8 mouse cellular contexts compared by ENCODE assay signal in genomic region chr10:127514764-127515163, GRCm38 (mm10). TPM values are rescaled to one million over a fixed set of nuclear protein-coding genes. Genes with fewer than 3 reads are reported as not detected.
DNase-seq lines count a peak whose midpoint lies in the region; ATAC-seq and TF ChIP-seq lines count a peak whose summit lies in the region.

Gene Ndufa4l2 (plus strand): TSS chr10:127514967.

- in situ Hi-C loops in ES-E14 (cut with MboI; ENCODE audit: low sequenced_read_pairs in 2 of 2, unreplicated experiment in 2 of 2) = no loop called here

- no peaks in the 10 kb centered on the region for H3K27me3 ChIP-seq in heart, adult 2 months (ENCODE audit: control insufficient read depth, insufficient read depth, low read length)
- H3K27me3 ChIP-seq in midbrain, postnatal 0 days (ENCODE audit: insufficient read depth, low read length) = no peaks in the 10 kb centered on the region

- TF ChIP-seq EP300 in heart, adult 2 months (IDR thresholded peaks at IDR 0.05; ENCODE audit: insufficient read depth, low read depth, low read length) = no peak

- 21% methylated on average over 6 of the region's 6 CpGs for WGBS in heart, adult 2 months
- 27% methylated on average over 6 of the region's 6 CpGs for WGBS in midbrain, postnatal 0 days

- H3K9me3 ChIP-seq in ES-E14 (ENCODE audit: control insufficient read depth, insufficient read depth, low read depth, low read length) = no peaks in the 10 kb centered on the region
- H3K9me3 ChIP-seq in midbrain, postnatal 0 days (ENCODE audit: low read length) = no peaks in the 10 kb centered on the region

- H3K79me2 ChIP-seq in heart, adult 2 months (replicated peaks; ENCODE audit: control insufficient read depth, insufficient read depth, low read length) = no peaks in the 10 kb centered on the region

- H3K27ac ChIP-seq in ES-E14 (ENCODE audit: insufficient read depth, low read depth, low read length, poor library complexity, severe bottlenecking) = no peak within 1 kb of the TSS
- H3K27ac ChIP-seq in heart, adult 2 months = peak within 1 kb of the TSS; percentile 58
- no peak within 1 kb of the TSS for H3K27ac ChIP-seq in midbrain, postnatal 0 days (ENCODE audit: low read depth, low read length)

- no peak for TF ChIP-seq CTCF in heart, adult 2 months (IDR thresholded peaks at IDR 0.05)
- TF ChIP-seq CTCF in midbrain, postnatal 0 days (IDR thresholded peaks at IDR 0.05) = no peak

- H3K4me2 ChIP-seq in midbrain, postnatal 0 days (ENCODE audit: low read depth, low read length, poor library complexity, severe bottlenecking) = peak within 1 kb of the TSS; percentile 82

- H3K9ac ChIP-seq in ES-E14 (ENCODE audit: insufficient read depth, low read depth, low read length, poor library complexity, severe bottlenecking) = peak within 1 kb of the TSS; percentile 4; the same call in 1 of the 2 replicates
- H3K9ac ChIP-seq in heart, adult 2 months (ENCODE audit: low read depth, low read length) = peak within 1 kb of the TSS; percentile 45
- 0 out of 2 replicates have a peak within 1 kb of the TSS, but pooled peaks have one; percentile 14 for H3K9ac ChIP-seq in midbrain, postnatal 0 days (replicated peaks; ENCODE audit: low read length, poor library complexity, severe bottlenecking)

- no peak for DNase-seq in ES-E14 (ENCODE audit: low read depth, low spot score)
- no peak for DNase-seq in adrenal gland, postnatal 25 days
- DNase-seq in heart, adult 2 months = peak; percentile 78 to 79
- peak; percentile 69 for DNase-seq in kidney, postnatal 10 days
- DNase-seq in midbrain, postnatal 0 days (ENCODE audit: low spot score) = no peak
- no peak for DNase-seq in left cerebral cortex, adult 11 months (ENCODE audit: low spot score)
- DNase-seq in left cerebral cortex, postnatal 25 days (ENCODE audit: low spot score in 2 of 2) = no peak
- no peak for DNase-seq in frontal cortex, postnatal 14 days (ENCODE audit: low spot score in 2 of 2)

- intact Hi-C loops in heart, adult 2 months (cut with DNase I) = loop anchor here (5.0 kb wide), 1 partner anchor 108 kb away; the partner anchor contains the start of gene Lrp1
- intact Hi-C loops in left cerebral cortex, postnatal 25 days (cut with DNase I) = no loop called here

- ATAC-seq in midbrain, postnatal 0 days (ENCODE audit: low FRiP score) = no peak

- peak; percentile 60 for TF ChIP-seq POLR2A in heart, adult 2 months (IDR thresholded peaks at IDR 0.05; ENCODE audit: insufficient read depth, low read depth, low read length)

- H3K36me3 ChIP-seq in ES-E14 (ENCODE audit: control insufficient read depth, insufficient read depth, low read length, poor library complexity, severe bottlenecking) = peaks cover 29% of the 10 kb centered on the region
- H3K36me3 ChIP-seq in heart, adult 2 months (ENCODE audit: control insufficient read depth, insufficient read depth, low read length) = no peaks in the 10 kb centered on the region
- peaks cover 15% of the 10 kb centered on the region for H3K36me3 ChIP-seq in midbrain, postnatal 0 days (ENCODE audit: insufficient read depth, low read length)

- H3K4me1 ChIP-seq in ES-E14 (ENCODE audit: control insufficient read depth in 2 of 2, insufficient read depth in 2 of 2, low read length in 2 of 2, poor library complexity in 1 of 2) = peaks cover 6 to 66% of the 10 kb centered on the region in 2 experiments
- peaks cover 6% of the 10 kb centered on the region; the same call in 1 of the 2 replicates for H3K4me1 ChIP-seq in heart, adult 2 months (ENCODE audit: control insufficient read depth, insufficient read depth, low read length)
- H3K4me1 ChIP-seq in midbrain, postnatal 0 days (ENCODE audit: insufficient read depth, low read length) = peaks cover 33% of the 10 kb centered on the region

- H3K4me3 ChIP-seq in ES-E14 (ENCODE audit: insufficient read depth in 1 of 2, low read depth in 1 of 2, low read length in 2 of 2, poor library complexity in 1 of 2, severe bottlenecking in 1 of 2) = peak within 1 kb of the TSS; percentile 6 to 47
- H3K4me3 ChIP-seq in heart, adult 2 months = peak within 1 kb of the TSS; percentile 22; the same call in 1 of the 2 replicates
- H3K4me3 ChIP-seq in midbrain, postnatal 0 days (ENCODE audit: low read depth, low read length) = 0 out of 2 replicates have a peak within 1 kb of the TSS, but pooled peaks have one; percentile 5

TF ChIP-seq in ES-E14, 5 proteins besides CTCF, POLR2A, EP300 and RAD21:
- TF ChIP-seq ZNF384 (IDR thresholded peaks at IDR 0.05; ENCODE audit: low read depth, low read length) (no peak), HCFC1 (IDR thresholded peaks at IDR 0.05; ENCODE audit: borderline replicate concordance, insufficient read depth, low read length) (no peak), ZC3H11A (IDR thresholded peaks at IDR 0.05; ENCODE audit: borderline replicate concordance, low read depth, low read length) (no peak), MAFK (IDR thresholded peaks at IDR 0.05; ENCODE audit: insufficient read depth, low read depth, low read length) (no peak), CHD2 (IDR thresholded peaks at IDR 0.05; ENCODE audit: low read depth, low read length) (no peak)

RNA-seq across cellular contexts. Expression of gene Ndufa4l2, which starts in this region (rescaled TPM):
- total RNA-seq in ES-E14 (2012; rRNA removed) = 5.8 and 22.6 TPM in 2 replicates
- total RNA-seq in adrenal gland, postnatal 25 days (2021) = 43.2 and 50.0 TPM in 2 replicates
- total RNA-seq in heart, adult 2 months (2021) = 10 to 100 TPM; 20.1 to 27.9 TPM
- 45.1 and 64.4 TPM in 2 replicates for polyA plus RNA-seq in heart, adult 2 months (2012; rRNA removed)
- total RNA-seq in midbrain, postnatal 0 days (2014; rRNA removed) = 16.2 and 16.6 TPM in 2 replicates
- polyA plus RNA-seq in midbrain, postnatal 0 days (2015; fragmentation: Nextera tagmentation; extraction: Ambion mirVana) = 18.7 and 19.9 TPM in 2 replicates
- 1 to 10 TPM; 2.9 to 6.7 TPM for total RNA-seq in left cerebral cortex, postnatal 25 days (2021)

Comparison
In these comparisons a context has a peak if more than half of its experiments do, and no peak if none do; other contexts are left out.
1. DNase-seq: peak in heart, adult 2 months (2 of 2) and kidney, postnatal 10 days (single experiment); none in ES-E14 (single experiment), adrenal gland, postnatal 25 days (single experiment), midbrain, postnatal 0 days (single experiment), left cerebral cortex, adult 11 months (single experiment), left cerebral cortex, postnatal 25 days (0 of 2) and frontal cortex, postnatal 14 days (0 of 2).
2. Peak in every context shown above with its lines, with median percentiles within 50 percentile points of each other: H3K4me3 ChIP-seq and H3K9ac ChIP-seq.